Mouse (Mus musculus) liver, embryonic 12.5 days (tissue): ENCODE measurements around the gene Cmtm1. TPM values are rescaled to one million over a fixed set of nuclear protein-coding genes. Genes with fewer than 3 reads are reported as not detected.
"Not testable (repeated sequence)": the region's sequence is repeated elsewhere in the genome, so short reads cannot be mapped to it uniquely, and the experiment has no call there.

Experiments
- ATAC-seq: fragments of 200-750 bp; cut with Nextera tagmentation; 2 replicates; pipeline ENCODE4 v1.8.0; 2017; ENCODE audit warnings: moderate number of reproducible peaks, mild to moderate bottlenecking, moderate library complexity
- H3K27ac ChIP-seq: fragments of 300-500 bp; sonication (generic); 2 replicates; pipeline ENCODE4 v1.5.1; 2016; ENCODE audit warnings: mild to moderate bottlenecking
- H3K27me3 ChIP-seq: fragments of 300-500 bp; sonication (generic); replicated peaks from 2 replicates; pipeline ENCODE4 v1.6.1; 2016; ENCODE audit warnings: mild to moderate bottlenecking, moderate library complexity
- H3K36me3 ChIP-seq: fragments of 300-500 bp; sonication (generic); 2 replicates; pipeline ENCODE4 v1.6.1; 2016; ENCODE audit warnings: mild to moderate bottlenecking, moderate library complexity
- H3K4me1 ChIP-seq: fragments of 300-500 bp; sonication (generic); 2 replicates; pipeline ENCODE4 v1.6.1; 2016
- H3K4me2 ChIP-seq: fragments of 300-500 bp; sonication (generic); 2 replicates; pipeline ENCODE4 v1.6.1; 2016; ENCODE audit warnings: mild to moderate bottlenecking, moderate library complexity
- H3K4me3 ChIP-seq: fragments of 300-500 bp; sonication (generic); 2 replicates; pipeline ENCODE4 v1.5.1; 2016; ENCODE audit warnings: mild to moderate bottlenecking, moderate library complexity
- H3K9ac ChIP-seq: fragments of 300-500 bp; sonication (generic); 2 replicates; pipeline ENCODE4 v1.6.1; 2016; ENCODE audit warnings: mild to moderate bottlenecking, moderate library complexity
- H3K9me3 ChIP-seq: fragments of 300-500 bp; sonication (generic); replicated peaks from 2 replicates; pipeline ENCODE4 v1.6.1; 2016; ENCODE audit warnings: mild to moderate bottlenecking, moderate library complexity
- WGBS: fragments of 180-500 bp; shearing (Covaris S2); methylation state at CpG from one replicate; pipeline ENCODE4 v1.1.7; 2016; ENCODE audit not compliant: insufficient replicate concordance; 5-methylcytosine and 5-hydroxymethylcytosine counted together
- polyA plus RNA-seq: library from polyadenylated mRNA; unstranded; fragments of >200 nt; fragmentation: Nextera tagmentation; extraction: Ambion mirVana; gene quantifications from 2 replicates; pipeline ENCODE4 v1.2.1, GENCODE M21; 2016

Gene Cmtm1
- not detected in 2 replicates for polyA plus RNA-seq

DNA sequence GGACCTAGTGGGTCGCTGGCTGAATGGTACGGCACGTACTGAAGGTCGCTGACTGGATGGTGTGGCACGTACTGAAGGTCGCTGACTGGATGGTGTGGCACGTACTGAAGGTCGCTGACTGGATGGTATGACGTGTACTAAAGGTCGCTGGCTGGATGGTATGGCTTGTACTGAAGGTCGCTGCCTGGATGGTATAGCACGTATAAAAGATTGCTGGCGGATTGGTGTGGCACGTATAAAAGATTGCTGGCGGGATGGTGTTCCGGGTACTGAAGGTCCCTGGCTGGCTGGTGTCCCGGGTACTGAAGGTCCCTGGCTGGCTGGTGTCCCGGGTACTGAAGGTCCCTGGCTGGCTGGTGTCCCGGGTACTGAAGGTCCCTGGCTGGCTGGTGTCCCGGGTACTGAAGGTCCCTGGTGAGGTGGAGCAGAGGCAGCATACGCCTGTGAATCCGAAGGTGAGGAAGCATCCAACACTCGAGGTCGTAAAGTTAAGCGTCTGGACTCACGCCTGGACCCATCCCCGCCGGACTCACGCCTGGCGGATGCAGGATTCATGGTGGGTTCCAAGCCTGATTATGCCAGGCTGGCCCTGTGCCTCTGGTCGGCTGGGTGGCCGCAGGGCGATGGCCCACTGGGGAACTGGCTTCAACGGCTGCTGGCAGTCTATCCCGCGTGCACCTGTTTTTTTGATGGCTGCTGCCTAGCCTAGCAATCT, at the start of gene Cmtm1, which contains the start of gene Gm45711:
TSS of gene Cmtm1 (minus strand) at position 705 of the 715 bp plus-strand sequence.
TSS of gene Gm45711 (minus strand) at position 641 of the 715 bp plus-strand sequence.
- H3K27me3 ChIP-seq: not testable (repeated sequence)
- WGBS: 71% methylated on average over 36 of the region's 36 CpGs

DNA sequence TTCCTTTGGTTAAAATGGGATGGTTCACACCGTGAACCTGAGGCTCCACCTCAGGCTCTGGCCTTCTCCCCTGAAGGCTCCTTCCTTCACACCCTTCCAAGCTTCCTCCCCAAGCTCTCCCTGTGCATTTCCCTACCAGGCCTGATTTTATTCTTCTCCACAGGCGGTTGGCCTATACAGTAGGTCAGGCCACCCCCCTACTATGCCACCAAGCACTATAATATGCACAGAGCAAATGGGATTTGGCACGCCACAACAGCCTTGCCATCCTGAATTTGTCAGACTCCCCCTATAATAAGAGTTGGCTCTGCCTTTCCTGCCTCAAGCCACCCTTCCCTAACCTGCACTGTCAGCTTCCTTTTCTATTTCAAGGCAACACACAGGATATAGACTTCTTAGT, 48.7 kb upstream of the Cmtm1 start:
- 56% methylated on average over 3 of the region's 3 CpGs for whole genome bisulfite sequencing
- Histone ChIP-seq H3K36me3 (peaks cover 11% of the 10 kb centered on the region), H3K27ac (no peak overlapping the region), H3K9me3 (no peaks in the 10 kb centered on the region), H3K4me1 (0 out of 2 replicates have a peak, but pooled peaks cover 6% of the 10 kb centered on the region), H3K27me3 (no peaks in the 10 kb centered on the region), H3K4me3 (no peak overlapping the region), H3K9ac (no peak overlapping the region), H3K4me2 (no peak overlapping the region)
- no peak for ATAC-seq

More for the DNA sequence above, at the start of gene Cmtm1, which contains the start of gene Gm45711:
- H3K36me3 ChIP-seq, H3K9me3 ChIP-seq, ATAC-seq, H3K27ac ChIP-seq, H3K4me2 ChIP-seq, H3K4me1 ChIP-seq, H3K4me3 ChIP-seq, H3K9ac ChIP-seq: not testable (repeated sequence)

DNA sequence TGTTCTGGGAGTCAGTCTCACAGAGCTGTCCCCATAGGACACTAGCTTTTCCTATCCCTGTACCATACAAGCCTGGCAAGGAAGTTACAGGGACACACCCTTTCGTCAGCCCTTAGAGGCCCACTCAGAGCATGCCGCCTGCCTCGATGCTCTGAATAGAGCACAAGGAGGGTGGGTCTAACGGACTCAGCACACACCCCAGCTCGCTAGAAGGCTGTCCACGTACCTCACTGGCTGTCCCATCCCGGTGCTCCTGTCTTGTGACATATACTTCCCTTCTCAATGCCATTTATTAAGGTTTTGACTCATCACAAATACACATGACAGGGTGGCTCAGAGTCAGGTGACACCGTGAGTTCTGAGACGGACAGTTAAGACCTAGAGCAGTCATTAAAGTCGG, 44.6 kb upstream of the Cmtm1 start:
- Histone ChIP-seq H3K9me3 (no peaks in the 10 kb centered on the region), H3K27me3 (no peaks in the 10 kb centered on the region), H3K27ac (no peak overlapping the region), H3K4me2 (no peak overlapping the region), H3K4me3 (no peak overlapping the region), H3K9ac (no peak overlapping the region), H3K4me1 (peaks cover under 1% of the 10 kb centered on the region; the same call in 1 of the 2 replicates), H3K36me3 (peaks cover 11% of the 10 kb centered on the region)
- WGBS: 71% methylated on average over 10 of the region's 10 CpGs
- ATAC-seq: no peak

DNA sequence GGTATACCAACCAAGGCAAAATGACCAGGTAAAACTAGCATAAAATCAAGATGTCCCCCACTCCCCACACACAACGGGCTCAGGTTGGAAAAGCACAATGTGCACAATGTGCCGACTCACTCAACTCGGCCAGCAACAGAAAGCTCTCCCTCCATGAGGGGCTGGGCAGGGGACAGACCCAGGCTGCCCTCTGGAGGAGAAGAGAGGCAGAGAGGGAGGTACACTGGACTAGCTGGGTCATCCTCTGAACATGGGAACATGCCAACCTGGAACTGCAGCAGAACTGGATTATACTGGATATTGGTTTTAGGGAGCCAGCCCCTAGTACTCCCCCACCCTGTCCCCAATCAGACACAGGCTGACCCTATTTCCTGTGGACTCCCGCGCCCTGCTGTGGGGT, 43.2 kb upstream of the Cmtm1 start:
- no peak overlapping the region for H3K9ac ChIP-seq
- H3K4me3 ChIP-seq: no peak overlapping the region
- peaks cover 11% of the 10 kb centered on the region for H3K36me3 ChIP-seq
- H3K4me1 ChIP-seq: peaks cover 7% of the 10 kb centered on the region
- 50% methylated on average over 5 of the region's 5 CpGs for WGBS
- no peak overlapping the region for H3K4me2 ChIP-seq
- peak; percentile 35; the same call in 1 of the 2 replicates for ATAC-seq
- no peaks in the 10 kb centered on the region for H3K27me3 ChIP-seq
- H3K9me3 ChIP-seq: no peaks in the 10 kb centered on the region
- no peak overlapping the region for H3K27ac ChIP-seq

DNA sequence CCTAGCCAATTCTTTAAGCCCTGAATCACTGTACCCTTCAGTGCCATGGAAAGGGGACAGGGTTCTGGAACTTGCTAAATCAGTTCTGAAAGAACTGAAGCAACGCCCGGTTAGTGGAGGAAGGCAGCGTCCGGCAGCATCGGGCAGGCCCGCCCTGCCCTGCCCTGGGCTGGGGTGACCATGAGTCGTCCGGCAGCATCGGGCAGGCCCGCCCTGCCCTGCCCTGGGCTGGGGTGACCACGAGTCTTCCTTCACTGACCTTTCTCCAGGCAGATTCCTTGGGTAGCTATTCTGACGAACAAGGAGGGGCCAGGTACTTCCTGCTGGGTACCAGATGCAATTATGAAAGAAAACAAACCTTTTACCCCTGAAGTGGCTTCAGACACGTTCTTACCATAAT, 40.1 kb upstream of the Cmtm1 start:
- Histone ChIP-seq H3K4me2 (no peak overlapping the region), H3K4me3 (no peak overlapping the region), H3K4me1 (peaks cover 14% of the 10 kb centered on the region), H3K27me3 (no peaks in the 10 kb centered on the region), H3K9me3 (no peaks in the 10 kb centered on the region), H3K36me3 (peaks cover 29% of the 10 kb centered on the region), H3K27ac (no peak overlapping the region), H3K9ac (no peak overlapping the region)
- ATAC-seq: no peak
- 75% methylated on average over 13 of the region's 13 CpGs for WGBS

DNA sequence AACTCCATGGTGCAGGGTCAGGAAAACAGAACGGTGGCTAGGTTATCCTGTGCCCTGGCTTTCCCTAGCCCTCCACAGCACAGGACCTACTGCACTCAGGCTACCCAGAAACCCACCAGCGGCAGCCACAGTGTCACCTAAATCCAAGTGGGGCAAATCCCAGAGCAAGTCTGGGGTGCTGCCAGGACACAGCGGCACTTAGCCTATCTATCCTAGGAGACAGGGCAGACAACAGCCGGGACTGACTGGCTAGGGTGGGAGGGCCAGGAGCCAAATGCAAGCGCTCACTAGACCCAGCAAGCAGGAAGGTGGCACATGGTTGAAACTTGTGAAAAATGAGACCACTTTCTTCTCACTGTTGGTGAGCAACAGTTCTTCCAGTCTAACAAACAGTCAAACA, 39.0 kb upstream of the Cmtm1 start:
- Histone ChIP-seq H3K4me1 (peaks cover 14% of the 10 kb centered on the region), H3K36me3 (peaks cover 25% of the 10 kb centered on the region), H3K9me3 (no peaks in the 10 kb centered on the region), H3K27me3 (no peaks in the 10 kb centered on the region), H3K9ac (no peak overlapping the region), H3K27ac (0 out of 2 replicates have a peak overlapping the region, but pooled peaks have one; percentile 10), H3K4me2 (no peak overlapping the region), H3K4me3 (no peak overlapping the region)
- ATAC-seq: no peak
- 76% methylated on average over 5 of the region's 5 CpGs for WGBS

DNA sequence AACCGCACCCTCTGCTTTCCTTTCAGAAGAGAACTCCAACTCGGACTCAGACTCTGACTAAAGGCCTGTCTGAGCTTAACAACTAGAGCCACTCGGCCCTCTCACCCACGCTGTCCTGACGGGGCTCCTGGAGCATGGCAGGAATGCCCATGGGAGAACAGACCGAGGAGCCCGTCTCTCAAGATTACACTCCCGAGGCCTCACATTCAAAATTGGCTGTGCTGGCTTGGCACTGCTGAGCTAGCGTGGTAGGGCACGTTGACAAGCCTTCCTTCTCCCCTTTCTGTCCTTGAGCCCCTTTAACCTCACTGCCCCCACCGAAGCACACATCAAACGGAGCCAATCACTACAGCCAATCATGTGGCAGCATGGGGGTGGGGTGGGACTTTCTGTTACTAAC, 36.8 kb upstream of the Cmtm1 start:
- Histone ChIP-seq H3K4me3 (no peak overlapping the region), H3K36me3 (peaks cover 25% of the 10 kb centered on the region), H3K27ac (no peak overlapping the region), H3K27me3 (no peaks in the 10 kb centered on the region), H3K9me3 (no peaks in the 10 kb centered on the region), H3K4me1 (peaks cover 16% of the 10 kb centered on the region), H3K9ac (no peak overlapping the region), H3K4me2 (no peak overlapping the region)
- no peak for ATAC-seq
- WGBS: 62% methylated on average over 12 of the region's 12 CpGs

DNA sequence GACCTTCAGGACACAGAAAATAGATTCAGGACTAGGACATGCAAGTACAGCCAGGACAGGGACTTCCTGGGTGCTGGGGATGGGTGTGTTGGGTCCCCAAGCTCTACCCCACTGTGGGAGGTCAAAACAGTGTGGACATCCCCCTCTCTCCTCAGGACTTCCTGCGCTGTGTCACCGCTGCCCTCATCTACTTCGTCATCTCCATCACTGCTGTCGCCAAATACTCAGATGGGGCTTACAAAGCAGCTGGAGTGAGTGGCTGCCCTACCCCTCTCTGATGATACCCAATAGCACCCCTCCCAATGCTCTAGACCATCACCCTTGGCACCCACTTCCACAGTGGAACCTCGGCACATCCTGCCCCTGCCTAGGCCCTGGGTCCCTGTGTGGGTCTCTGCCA, 34.7 kb upstream of the Cmtm1 start:
- 80% methylated on average over 5 of the region's 5 CpGs for WGBS
- Histone ChIP-seq H3K4me2 (no peak overlapping the region), H3K9ac (no peak overlapping the region), H3K27ac (no peak overlapping the region), H3K36me3 (peaks cover 25% of the 10 kb centered on the region), H3K27me3 (peaks cover 12% of the 10 kb centered on the region), H3K4me1 (peaks cover 29% of the 10 kb centered on the region), H3K9me3 (no peaks in the 10 kb centered on the region), H3K4me3 (no peak overlapping the region)
- ATAC-seq: no peak

DNA sequence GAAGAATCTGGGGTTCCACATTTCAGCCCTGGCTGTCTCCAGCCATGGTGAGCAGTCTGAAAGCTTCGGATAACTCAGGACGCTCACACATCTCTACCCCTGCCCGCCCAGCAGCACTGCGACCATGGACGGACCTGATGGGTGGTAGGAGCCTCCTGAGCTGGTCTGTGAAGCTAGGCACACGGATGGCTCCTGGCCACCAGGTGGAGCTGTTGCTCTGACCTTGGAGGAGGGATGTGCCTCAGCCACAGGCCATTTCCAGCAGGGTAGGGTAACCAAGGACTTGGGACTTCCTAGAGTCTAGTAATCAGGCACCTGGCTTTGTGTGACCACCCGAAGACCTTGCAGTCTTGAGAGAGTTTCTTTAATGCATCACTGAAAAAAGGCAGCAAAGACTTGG, 34.0 kb upstream of the Cmtm1 start:
- H3K27me3 ChIP-seq: peaks cover 16% of the 10 kb centered on the region
- no peak overlapping the region for H3K4me3 ChIP-seq
- no peaks in the 10 kb centered on the region for H3K9me3 ChIP-seq
- WGBS: 22% methylated on average over 7 of the region's 7 CpGs
- H3K4me2 ChIP-seq: no peak overlapping the region
- peak; percentile 45 for ATAC-seq
- H3K4me1 ChIP-seq: peaks cover 30% of the 10 kb centered on the region
- no peak overlapping the region for H3K27ac ChIP-seq
- H3K9ac ChIP-seq: no peak overlapping the region
- peaks cover 25% of the 10 kb centered on the region for H3K36me3 ChIP-seq

DNA sequence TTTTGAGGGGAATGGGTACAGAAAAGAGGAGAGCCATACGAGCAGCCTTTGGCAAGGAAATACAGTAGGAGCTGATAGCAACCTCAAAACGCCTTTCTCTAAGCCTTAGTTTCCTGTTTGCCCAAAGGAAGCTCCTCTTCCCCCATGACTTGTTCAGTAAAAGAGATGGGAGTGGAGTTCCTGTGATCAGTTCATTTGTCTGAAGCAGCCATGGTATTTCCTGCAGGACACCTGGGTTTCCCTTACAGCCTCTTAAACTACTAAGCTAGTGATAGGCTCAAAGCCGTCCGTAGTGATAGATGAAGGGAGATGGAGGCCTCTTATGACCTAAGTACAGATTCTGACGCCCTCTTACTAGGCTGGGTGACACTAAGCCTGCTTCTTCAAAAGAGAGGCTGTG, 32.5 kb upstream of the Cmtm1 start:
- Histone ChIP-seq H3K27ac (no peak overlapping the region), H3K4me3 (no peak overlapping the region), H3K27me3 (peaks cover 16% of the 10 kb centered on the region), H3K9ac (no peak overlapping the region), H3K4me1 (peaks cover 29% of the 10 kb centered on the region), H3K4me2 (no peak overlapping the region; the same call in 1 of the 2 replicates), H3K9me3 (no peaks in the 10 kb centered on the region), H3K36me3 (peaks cover 19% of the 10 kb centered on the region)
- 42% methylated on average over 5 of the region's 5 CpGs for WGBS
- no peak for ATAC-seq

DNA sequence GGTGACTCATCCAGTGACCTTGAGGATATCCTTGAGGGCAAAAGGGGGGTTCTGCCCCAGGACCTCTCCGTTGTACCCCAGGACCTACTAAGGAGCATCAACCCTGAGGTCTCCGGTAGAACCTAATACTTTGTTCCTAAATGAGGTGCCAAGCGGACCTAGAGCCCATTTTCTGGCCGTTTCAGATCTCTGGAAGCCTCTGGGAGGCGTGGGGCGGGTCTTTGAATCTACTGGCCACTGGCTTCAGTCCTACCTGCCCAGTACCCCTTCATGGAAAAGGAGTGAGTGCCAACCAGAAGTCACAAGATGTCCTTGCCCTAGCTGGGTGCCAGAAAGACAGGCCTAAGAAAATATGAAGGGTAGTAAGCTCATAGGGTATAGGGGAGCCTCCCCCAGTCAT, 31.7 kb upstream of the Cmtm1 start:
- Histone ChIP-seq H3K27me3 (peaks cover 16% of the 10 kb centered on the region), H3K36me3 (peaks cover 13% of the 10 kb centered on the region), H3K4me3 (peak overlapping the region; percentile 62; the same call in 1 of the 2 replicates), H3K9ac (no peak overlapping the region), H3K4me1 (peaks cover 23% of the 10 kb centered on the region), H3K9me3 (no peaks in the 10 kb centered on the region), H3K4me2 (peak overlapping the region; percentile 84), H3K27ac (no peak overlapping the region)
- 52% methylated on average over 6 of the region's 6 CpGs for WGBS
- no peak for ATAC-seq

DNA sequence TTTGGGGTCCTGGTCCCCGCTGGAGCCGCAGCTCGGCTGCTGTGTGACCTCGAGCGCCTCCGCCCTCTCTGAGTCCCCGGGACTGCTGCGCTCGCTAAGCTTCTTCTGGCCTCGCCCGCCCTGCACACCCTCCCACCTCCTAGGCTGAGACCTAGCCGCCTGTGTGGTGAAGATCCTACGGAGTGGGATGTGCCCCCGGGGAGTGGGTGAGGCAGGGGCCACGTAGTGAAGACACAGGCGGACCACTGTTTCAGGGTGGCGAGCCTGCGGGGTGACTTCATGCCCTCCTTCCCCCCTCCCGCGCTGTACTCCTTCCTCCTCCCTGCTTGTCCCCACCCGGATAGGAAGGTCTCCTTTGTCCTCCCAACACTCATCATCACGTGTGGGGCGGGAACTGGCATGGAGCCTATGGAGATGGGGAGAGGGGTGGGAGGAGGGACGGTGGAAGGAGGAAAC, 31.2 kb upstream of the Cmtm1 start:
- Histone ChIP-seq H3K4me1 (peaks cover 23% of the 10 kb centered on the region), H3K9ac (peak overlapping the region; percentile 73), H3K27ac (peak overlapping the region; percentile 67), H3K36me3 (0 out of 2 replicates have a peak, but pooled peaks cover 7% of the 10 kb centered on the region), H3K4me2 (peak overlapping the region; percentile 84), H3K9me3 (no peaks in the 10 kb centered on the region), H3K4me3 (peak overlapping the region; percentile 62), H3K27me3 (peaks cover 16% of the 10 kb centered on the region)
- WGBS: 2% methylated on average over 24 of the region's 24 CpGs
- peak; percentile 55 for ATAC-seq
